Mouse (Mus musculus): Measurements from ENCODE around the gene Prss56.

Prss56 gene

DNA sequence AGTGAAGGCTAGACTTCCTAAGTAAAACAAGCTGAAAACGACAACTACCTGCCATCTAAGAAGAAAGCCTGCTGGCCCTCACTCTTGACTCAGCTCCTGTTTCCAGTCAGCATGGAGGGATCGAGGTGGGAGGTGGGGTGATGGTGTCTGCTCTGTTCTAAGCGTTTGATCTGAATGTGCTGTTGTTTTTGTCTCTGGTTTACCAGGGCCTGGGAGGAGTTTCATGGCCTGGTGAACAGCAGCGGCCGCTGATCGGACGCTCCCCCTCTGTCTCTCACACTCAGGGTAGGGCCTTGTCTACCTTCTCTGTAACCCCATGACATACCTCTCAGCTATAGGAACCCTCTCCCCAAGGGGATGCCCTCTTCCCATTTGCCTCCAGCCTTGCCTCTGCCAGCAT lies 49.1 kb downstream of the Prss56 start:
- DNase-seq (ENCODE audit: low read depth), result no peak

Data from c-Kit-positive CD71-positive TER-119-negative erythroid progenitor cells, embryonic 14.5 days (primary cell).